Mouse (Mus musculus) hindbrain, embryonic 16.5 days (tissue): ENCODE measurements around the gene Arhgef25. TPM values are rescaled to one million over a fixed set of nuclear protein-coding genes. Genes with fewer than 3 reads are reported as not detected.
"Not testable (repeated sequence)": the region's sequence is repeated elsewhere in the genome, so short reads cannot be mapped to it uniquely, and the experiment has no call there.

Source experiments
- ATAC-seq: fragments of 200-750 bp; cut with Nextera tagmentation; 2 replicates; pipeline ENCODE4 v1.8.0; 2017; ENCODE audit warnings: moderate TSS enrichment, moderate library complexity
- H3K27ac ChIP-seq: fragments of 300-500 bp; sonication (generic); 2 replicates; pipeline ENCODE4 v1.5.1; 2014; ENCODE audit warnings: low read depth, mild to moderate bottlenecking, control low read depth, low read length, moderate library complexity
- H3K27me3 ChIP-seq: fragments of 300-500 bp; sonication (generic); replicated peaks from 2 replicates; pipeline ENCODE4 v1.6.1; 2014; ENCODE audit warnings: low read length; ENCODE audit not compliant: control insufficient read depth, insufficient read depth
- H3K36me3 ChIP-seq: fragments of 300-500 bp; sonication (generic); 2 replicates; pipeline ENCODE4 v1.6.1; 2014; ENCODE audit warnings: mild to moderate bottlenecking, low read length, moderate library complexity, mixed read lengths; ENCODE audit not compliant: control insufficient read depth, insufficient read depth
- H3K4me1 ChIP-seq: fragments of 300-500 bp; sonication (generic); 2 replicates; pipeline ENCODE4 v1.6.1; 2014; ENCODE audit warnings: low read depth, low read length; ENCODE audit not compliant: control insufficient read depth, insufficient read depth
- H3K4me2 ChIP-seq: fragments of 300-500 bp; sonication (generic); 2 replicates; pipeline ENCODE4 v1.6.1; 2014; ENCODE audit warnings: mild to moderate bottlenecking, low read length, control low read depth, moderate library complexity
- H3K4me3 ChIP-seq: fragments of 300-500 bp; sonication (generic); 2 replicates; pipeline ENCODE4 v1.5.1; 2014; ENCODE audit warnings: mild to moderate bottlenecking, low read length, control low read depth, moderate library complexity
- H3K9ac ChIP-seq: fragments of 300-500 bp; sonication (generic); 2 replicates; pipeline ENCODE4 v1.6.1; 2014; ENCODE audit warnings: low read depth, mild to moderate bottlenecking, control low read depth, low read length, moderate library complexity
- H3K9me3 ChIP-seq: fragments of 300-500 bp; sonication (generic); 2 replicates; pipeline ENCODE4 v1.6.1; 2014; ENCODE audit warnings: mild to moderate bottlenecking, low read length, moderate library complexity; ENCODE audit not compliant: control insufficient read depth
- WGBS: fragments of 180-500 bp; shearing (Covaris S2); extraction: QIAGEN DNeasy Blood & Tissue Kit; methylation state at CpG from one replicate; pipeline ENCODE4 v1.1.7; 2014; 5-methylcytosine and 5-hydroxymethylcytosine counted together
- polyA plus RNA-seq: library from polyadenylated mRNA; unstranded; fragments of >200 nt; fragmentation: Nextera tagmentation; extraction: Ambion mirVana; gene quantifications from 2 replicates; pipeline ENCODE4 v1.2.1, GENCODE M21; 2015

The Arhgef25 gene
- polyA plus RNA-seq, 1 experiment from 2014 or later: 29.1 TPM

DNA sequence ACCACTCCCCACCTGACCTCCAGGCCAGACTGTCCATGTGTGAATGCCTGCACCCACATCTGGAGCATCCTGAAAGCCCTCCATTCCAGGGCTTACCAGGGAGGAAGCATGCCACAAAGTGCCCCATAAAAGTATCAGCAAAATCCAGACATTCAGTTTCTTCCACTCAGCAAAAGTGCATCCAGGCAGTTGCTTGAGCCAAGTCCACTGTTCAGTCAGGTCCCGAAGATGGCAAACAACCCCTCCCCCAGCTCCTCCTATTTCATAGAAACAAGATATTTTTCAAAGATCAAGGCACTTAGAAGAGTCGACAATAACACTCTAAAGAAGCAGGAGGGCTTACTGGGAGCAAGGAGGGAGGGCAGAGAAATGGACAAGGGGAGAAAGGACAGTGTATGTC is 8.6 kb upstream of the Arhgef25 start:
- no peaks in the 10 kb centered on the region for H3K27me3 ChIP-seq
- WGBS: 60% methylated on average over 2 of the region's 2 CpGs
- no peaks in the 10 kb centered on the region for H3K9me3 ChIP-seq
- H3K36me3 ChIP-seq: peaks cover 27% of the 10 kb centered on the region
- H3K4me3 ChIP-seq: no peak overlapping the region
- no peak overlapping the region for H3K4me2 ChIP-seq
- ATAC-seq: no peak
- no peak overlapping the region for H3K27ac ChIP-seq
- no peak overlapping the region for H3K9ac ChIP-seq
- peaks cover 17% of the 10 kb centered on the region for H3K4me1 ChIP-seq

DNA sequence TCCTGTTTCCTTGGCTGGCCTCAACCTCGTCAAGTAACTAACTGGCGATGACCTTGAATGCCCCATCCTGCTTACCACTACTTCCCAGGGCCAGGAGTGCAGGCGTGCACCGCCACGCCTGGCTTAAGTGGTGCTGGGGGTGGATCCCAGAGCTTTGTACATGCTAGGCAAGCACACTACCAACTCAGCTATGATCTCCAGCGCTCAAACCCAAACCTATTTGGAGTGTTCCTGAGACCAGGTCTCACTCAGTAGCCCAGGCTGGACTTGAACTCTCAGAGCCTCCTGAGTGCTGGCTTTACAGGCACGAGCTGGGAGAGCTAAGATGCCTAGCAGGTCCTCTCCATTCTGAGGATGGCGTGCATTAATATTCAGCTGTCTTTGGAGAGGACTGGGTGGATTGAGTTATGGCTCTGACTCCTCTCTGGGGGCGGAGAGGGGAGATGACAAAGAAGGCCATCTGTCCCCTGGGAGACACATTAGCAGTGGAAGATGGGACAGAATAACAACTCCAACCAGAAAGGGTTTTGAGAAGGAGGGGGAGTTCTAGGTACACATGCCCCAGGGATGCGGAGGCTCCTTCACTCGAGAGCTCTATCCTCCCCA is 7.7 kb upstream of the Arhgef25 start:
- Histone ChIP-seq H3K4me2 (no peak overlapping the region), H3K36me3 (peaks cover 33% of the 10 kb centered on the region)
- 81% methylated on average over 11 of the region's 11 CpGs for WGBS

DNA sequence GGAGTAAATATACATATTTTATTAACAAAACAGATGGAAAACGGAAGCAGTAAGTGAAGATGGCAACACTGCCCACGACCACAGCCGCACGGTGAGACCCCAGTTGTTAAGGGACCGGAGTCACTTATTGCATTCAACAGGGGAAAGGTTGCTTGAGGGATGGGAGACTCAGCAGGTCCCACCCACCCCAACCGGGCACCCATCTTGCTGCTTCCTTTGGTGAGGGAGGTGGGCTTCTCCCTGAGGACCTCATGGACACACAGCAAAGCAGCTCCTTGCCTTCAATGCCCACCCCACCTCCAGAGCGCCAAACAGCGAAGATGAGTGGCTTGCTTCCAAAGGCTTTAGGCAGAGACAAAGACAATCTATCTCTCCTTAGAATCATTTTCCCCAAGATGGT is 7.2 kb upstream of the Arhgef25 start:
- Histone ChIP-seq H3K4me1 (peaks cover 17% of the 10 kb centered on the region), H3K36me3 (peaks cover 33% of the 10 kb centered on the region), H3K4me3 (no peak overlapping the region), H3K9ac (no peak overlapping the region), H3K27me3 (no peaks in the 10 kb centered on the region), H3K9me3 (no peaks in the 10 kb centered on the region), H3K27ac (no peak overlapping the region), H3K4me2 (no peak overlapping the region)
- WGBS: 95% methylated on average over 8 of the region's 8 CpGs
- ATAC-seq: no peak

More for the DNA sequence above, 7.7 kb upstream of the Arhgef25 start:
- Histone ChIP-seq H3K9me3 (no peaks in the 10 kb centered on the region), H3K4me1 (peaks cover 17% of the 10 kb centered on the region), H3K27me3 (no peaks in the 10 kb centered on the region), H3K27ac (no peak overlapping the region), H3K9ac (no peak overlapping the region), H3K4me3 (no peak overlapping the region)
- no peak for ATAC-seq

DNA sequence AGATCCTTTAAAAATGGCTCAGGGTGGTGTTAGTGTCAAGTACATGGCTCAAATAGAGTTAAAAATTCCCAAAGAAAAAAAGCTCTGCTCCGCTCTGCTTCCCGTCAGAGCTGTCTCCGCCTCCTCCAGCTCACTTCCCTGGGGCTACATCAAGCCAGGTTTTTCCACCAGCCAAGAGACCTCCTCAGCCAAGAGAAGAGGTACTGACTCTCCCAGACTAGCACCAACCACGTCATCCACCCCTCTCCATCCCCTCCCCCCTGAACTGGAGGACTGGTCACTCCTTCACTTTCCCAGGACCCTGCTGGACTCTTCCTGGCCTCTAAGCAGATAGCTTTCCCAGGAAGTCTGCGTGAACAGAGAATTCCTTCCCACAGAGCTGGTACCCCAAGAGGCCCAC is 6.5 kb upstream of the Arhgef25 start:
- 3% methylated on average over 5 of the region's 5 CpGs for WGBS
- H3K4me3 ChIP-seq: peak overlapping the region; percentile 80
- peaks cover 30% of the 10 kb centered on the region for H3K36me3 ChIP-seq

DNA sequence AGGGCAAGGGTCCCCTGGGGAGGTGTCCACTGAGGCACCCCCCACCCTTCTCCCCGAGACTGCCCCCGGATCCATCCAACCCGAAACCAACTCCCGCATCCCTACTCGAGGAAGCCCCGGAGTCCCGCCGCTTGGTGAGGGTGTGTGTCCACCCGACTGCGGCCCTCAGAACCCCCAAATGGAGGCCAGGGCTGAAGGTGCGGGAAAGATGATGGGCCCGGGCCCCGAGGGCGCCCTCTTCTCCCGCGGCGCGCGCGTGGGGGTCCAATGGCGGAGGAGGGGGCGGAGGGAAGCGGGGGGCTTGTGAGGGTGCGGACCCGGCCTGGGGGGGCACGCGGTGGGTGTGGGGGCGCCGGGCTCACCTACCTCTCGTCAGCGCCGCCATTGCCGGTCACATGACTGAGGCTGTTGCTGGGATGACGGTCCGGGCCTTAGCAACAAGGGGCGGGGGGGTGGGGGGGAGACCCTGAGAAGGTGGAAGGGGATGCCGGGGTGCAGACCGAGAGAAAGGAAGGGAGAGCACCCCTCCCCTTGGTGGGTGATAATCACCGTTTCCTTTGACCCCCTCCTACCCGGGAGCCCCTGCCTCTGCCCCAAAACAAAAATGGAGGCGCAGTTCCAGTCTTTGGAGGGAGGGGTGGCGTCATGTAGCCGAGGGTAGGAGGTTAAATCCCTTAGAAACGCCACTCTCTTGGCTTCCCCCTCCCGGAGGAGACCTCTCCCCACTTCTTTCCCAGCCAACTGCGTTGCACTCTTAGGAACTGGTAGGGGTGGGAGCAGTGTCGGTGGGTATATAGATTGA is 5.6 kb upstream of the Arhgef25 start, which contains the start of gene Dtx3:
Gene Dtx3 (minus strand): TSS at position 401 of the 802 bp plus-strand sequence.
- Histone ChIP-seq H3K4me2 (peak within 1 kb of the TSS; percentile 65), H3K9me3 (no peaks in the 10 kb centered on the region), H3K27ac (peak within 1 kb of the TSS; percentile 90), H3K9ac (peak within 1 kb of the TSS; percentile 94), H3K4me3 (peak within 1 kb of the TSS; percentile 80), H3K4me1 (peaks cover 17% of the 10 kb centered on the region), H3K27me3 (no peaks in the 10 kb centered on the region), H3K36me3 (peaks cover 32% of the 10 kb centered on the region)
- peak; percentile 69 for ATAC-seq
- WGBS: under 1% methylated on average over 32 of the region's 47 CpGs

More for the DNA sequence above, 6.5 kb upstream of the Arhgef25 start:
- ATAC-seq: peak; percentile 69
- peak overlapping the region; percentile 94 for H3K9ac ChIP-seq
- no peaks in the 10 kb centered on the region for H3K27me3 ChIP-seq
- peaks cover 17% of the 10 kb centered on the region for H3K4me1 ChIP-seq
- H3K27ac ChIP-seq: peak overlapping the region; percentile 90
- H3K9me3 ChIP-seq: no peaks in the 10 kb centered on the region
- peak overlapping the region; percentile 65 for H3K4me2 ChIP-seq

DNA sequence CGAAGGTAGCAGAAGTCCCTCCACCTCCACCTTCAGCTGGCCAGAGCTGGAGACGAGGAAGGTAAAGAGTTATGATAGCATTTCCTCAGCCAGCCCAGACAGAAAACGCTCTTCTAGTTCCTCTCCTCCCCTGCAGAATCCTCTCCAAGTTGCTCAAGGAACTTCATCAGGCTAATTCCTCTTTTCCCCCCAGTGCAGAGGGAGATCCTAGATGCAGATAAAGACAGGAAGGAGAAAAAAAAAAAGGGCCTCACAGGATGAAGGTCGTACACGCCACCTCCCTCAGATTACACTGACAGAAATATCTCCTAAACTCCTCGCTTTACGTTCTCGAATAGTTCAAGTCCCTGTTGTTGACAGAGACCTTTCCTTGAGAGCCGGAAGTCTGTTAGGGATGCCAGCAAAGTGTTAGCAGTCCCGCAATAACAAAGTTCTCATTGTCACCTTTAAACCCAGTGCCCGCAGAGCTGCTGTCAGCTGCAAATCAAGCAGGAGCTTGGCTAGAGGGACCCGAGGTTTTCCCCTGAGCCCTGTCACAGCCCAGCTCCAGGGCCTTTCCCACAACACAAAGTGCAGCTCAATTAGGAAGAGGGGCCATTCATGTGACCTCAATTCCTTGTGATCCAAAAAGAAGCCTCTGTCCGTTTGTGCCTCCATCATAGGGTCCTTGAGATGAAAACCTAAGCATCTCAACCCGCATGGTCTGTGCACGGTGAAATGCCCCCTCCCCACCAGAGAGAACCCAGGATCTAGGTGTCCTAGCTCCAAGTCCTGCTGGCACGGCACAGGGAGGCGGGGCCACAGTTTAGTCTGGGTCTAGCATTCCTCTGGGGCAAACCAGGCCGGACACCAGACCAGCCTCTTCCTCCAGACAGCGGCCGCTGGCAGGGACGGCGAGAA is 4.8 kb upstream of the Arhgef25 start:
- Histone ChIP-seq H3K9me3 (no peaks in the 10 kb centered on the region), H3K36me3 (peaks cover 27% of the 10 kb centered on the region), H3K27me3 (no peaks in the 10 kb centered on the region), H3K4me1 (peaks cover 20% of the 10 kb centered on the region), H3K27ac (peak overlapping the region; percentile 90), H3K4me3 (peak overlapping the region; percentile 80), H3K9ac (peak overlapping the region; percentile 94), H3K4me2 (peak overlapping the region; percentile 65)
- ATAC-seq: peak; percentile 50
- 21% methylated on average over 22 of the region's 22 CpGs for WGBS

DNA sequence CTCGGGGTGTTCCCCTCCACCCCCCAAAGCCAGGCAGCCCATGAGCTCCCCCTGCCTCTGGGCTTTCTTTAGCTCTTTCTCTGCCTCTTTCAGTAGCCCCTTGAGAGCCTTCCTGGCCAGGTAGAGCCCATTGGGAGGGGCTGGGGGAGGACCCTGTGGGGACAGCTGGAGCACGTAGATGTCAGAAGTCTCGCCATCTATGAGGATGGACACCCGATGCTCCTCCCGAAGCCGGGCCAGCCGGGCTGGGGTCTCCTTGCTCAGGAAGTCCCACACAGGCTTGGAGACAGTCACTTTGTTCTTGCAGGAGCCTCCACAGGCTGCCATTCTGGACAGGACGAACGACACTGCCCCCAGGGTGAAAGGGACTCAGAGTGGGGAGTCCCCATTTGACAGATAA is 3.1 kb upstream of the Arhgef25 start:
- 83% methylated on average over 9 of the region's 9 CpGs for WGBS
- Histone ChIP-seq H3K4me2 (no peak overlapping the region), H3K9ac (no peak overlapping the region), H3K4me3 (no peak overlapping the region), H3K36me3 (peaks cover 16% of the 10 kb centered on the region), H3K27me3 (no peaks in the 10 kb centered on the region), H3K4me1 (peaks cover 30% of the 10 kb centered on the region), H3K9me3 (no peaks in the 10 kb centered on the region), H3K27ac (no peak overlapping the region)
- ATAC-seq: no peak

DNA sequence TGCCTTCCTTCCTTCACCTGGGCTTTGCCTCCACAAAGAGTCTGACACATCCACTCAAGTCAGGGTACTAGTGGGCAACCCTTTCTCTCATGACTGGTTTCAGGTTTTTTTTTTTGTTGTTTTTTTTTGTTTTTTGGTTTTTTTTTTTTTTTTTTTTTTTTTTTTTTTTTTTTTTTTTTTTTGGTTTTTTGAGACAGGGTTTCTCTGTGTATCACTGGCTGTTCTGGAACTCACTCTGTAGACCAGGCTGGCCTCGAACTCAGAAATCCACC is 2.1 kb upstream of the Arhgef25 start:
- peaks cover 34% of the 10 kb centered on the region for H3K4me1 ChIP-seq
- H3K27me3 ChIP-seq, H3K27ac ChIP-seq, H3K4me3 ChIP-seq, H3K9me3 ChIP-seq, H3K9ac ChIP-seq, ATAC-seq, H3K4me2 ChIP-seq: not testable (repeated sequence)
- peaks cover 13% of the 10 kb centered on the region for H3K36me3 ChIP-seq
- WGBS: 86% methylated on average over 1 of the region's 1 CpGs
